Mouse (Mus musculus) bone marrow macrophage, adult 2 months (primary cell): ENCODE measurements at regions not wholly inside any gene's neighbourhood (a gene's known extent, or its start where the extent isn't known, plus 50 kb on each side); places are given as distances from the start of the nearest gene placed in this dataset.
"Not testable (repeated sequence)": the region's sequence is repeated elsewhere in the genome, so short reads cannot be mapped to it uniquely, and the experiment has no call there.

Source experiments
- CTCF ChIP-seq: IDR thresholded peaks from 2 replicates; pipeline ENCODE4 v1.5.1; 2012; ENCODE audit warnings: low read depth, mild to moderate bottlenecking, low read length, moderate library complexity
- POLR2A ChIP-seq: IDR thresholded peaks from 2 replicates; pipeline ENCODE4 v1.6.1; 2012; ENCODE audit warnings: mild to moderate bottlenecking, low read depth, low read length, borderline replicate concordance

DNA sequence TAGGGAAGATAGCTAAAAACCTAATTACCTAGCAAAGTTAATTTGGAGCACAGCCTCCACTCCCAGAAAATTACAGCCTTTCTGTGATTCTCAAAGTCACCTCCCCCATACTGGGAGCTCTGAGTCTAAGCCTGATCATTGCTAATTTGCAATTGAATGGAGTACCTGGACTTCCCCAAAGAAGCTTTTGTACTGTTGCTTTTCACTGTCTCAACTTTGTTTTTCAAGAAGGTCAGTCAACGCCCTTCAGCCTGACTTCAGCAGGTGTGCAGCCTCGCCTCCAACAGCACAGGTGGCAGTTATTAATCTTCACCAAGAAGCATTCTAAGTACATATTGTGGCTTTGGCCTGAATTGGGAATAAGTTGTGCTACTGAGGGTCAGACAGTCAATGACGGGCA lies 67.7 kb upstream of the Dnajc1 start:
- not testable (repeated sequence) for TF ChIP-seq POLR2A, CTCF
